Mouse (Mus musculus) ovary, postnatal 36 days (tissue): Measurements from ENCODE around the gene Tmem203.

ENCODE experiments used
- DNase-seq: peaks from one replicate; pipeline ENCODE4 v3.0.0; 2022; ENCODE audit warnings: low spot score, mixed read lengths

Gene Tmem203

DNA sequence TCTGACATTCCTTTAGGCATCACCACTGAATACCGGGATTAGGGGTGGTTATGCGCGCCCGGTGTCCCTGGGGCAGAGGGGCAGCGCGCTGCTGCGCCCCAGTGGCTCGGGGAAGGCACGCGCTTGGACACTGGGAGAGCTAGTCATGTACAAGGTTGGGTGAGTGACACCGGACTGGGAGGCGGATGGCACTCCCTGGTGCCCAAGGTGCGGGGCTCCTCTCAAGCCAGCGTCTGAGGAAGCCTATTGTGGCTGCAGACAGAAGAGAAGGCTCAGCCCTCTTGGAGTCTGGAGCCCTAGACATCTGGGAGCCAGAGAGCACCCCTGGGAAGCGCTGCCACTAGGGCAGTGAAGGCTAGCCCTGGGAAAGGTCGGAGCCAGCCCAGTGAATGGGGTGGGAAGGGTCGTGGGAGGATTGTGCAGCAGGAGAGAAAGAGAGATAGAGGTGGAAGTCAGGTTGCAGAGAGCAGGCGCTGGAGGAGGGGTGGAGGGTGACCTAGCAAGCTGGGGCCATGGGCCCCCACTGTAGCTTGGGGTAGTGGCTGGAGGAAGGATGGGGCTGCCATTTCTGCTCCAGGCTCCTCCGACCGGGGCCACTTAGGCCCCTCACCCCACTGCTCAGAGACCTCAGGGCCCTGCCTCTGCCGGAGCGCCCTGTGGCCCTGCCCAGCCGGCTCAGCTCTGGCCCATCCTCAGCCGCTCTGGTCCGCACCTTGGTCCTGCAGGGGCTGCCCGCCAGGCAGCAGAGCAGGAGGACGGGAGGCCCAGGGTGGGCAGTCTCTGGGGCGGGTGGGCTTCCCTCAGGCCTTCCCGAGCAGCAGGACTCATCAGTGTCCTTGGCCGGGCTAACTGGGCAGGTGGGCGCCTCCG, 36.2 kb downstream of the Tmem203 start:
- DNase-seq, result no peak

DNA sequence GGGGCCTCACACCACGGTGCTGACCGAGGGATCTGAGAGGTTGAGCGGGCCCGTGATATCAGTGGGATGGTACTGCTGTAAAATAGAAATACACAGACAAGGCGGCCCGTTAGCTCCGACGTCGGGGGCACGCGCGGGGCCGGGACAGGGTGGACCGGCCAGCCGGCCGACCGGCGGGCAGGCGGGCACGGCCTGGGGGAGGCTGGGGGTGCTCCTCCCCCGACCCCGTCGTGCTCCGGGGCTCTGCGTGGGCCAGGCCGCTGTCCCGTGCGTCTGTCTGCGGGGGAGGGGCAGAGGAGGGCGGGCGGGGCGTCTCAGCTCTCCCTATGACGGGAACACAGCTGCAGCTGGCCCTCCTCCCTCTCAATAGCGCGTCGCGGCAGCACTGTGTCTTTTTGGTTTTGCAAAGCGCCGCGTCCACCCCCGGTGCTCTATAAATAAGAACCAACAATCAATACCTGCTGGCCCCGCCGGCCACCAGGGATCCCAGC, 36.9 kb downstream of the Tmem203 start:
- no peak for DNase-seq

DNA sequence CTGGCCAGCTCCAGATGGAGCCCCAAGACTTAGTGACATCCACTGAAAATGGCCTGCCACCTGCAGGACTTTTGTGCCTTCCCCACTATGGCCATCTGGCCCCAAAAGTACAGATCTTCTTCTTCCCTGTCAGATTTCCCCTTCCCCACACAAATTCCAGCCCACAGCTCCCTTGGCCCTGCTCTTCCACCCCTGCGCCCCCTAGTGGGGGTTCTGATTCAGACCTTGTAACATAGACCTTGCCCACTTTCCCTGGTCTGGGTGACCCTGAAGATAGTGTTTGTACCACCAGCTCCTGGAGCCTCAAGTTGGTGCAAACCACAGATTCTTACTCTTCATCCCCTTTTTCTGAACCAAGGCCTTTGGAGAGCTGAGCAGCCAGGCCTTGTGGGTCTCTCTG, 37.6 kb downstream of the Tmem203 start:
- DNase-seq, result peak; percentile 63

DNA sequence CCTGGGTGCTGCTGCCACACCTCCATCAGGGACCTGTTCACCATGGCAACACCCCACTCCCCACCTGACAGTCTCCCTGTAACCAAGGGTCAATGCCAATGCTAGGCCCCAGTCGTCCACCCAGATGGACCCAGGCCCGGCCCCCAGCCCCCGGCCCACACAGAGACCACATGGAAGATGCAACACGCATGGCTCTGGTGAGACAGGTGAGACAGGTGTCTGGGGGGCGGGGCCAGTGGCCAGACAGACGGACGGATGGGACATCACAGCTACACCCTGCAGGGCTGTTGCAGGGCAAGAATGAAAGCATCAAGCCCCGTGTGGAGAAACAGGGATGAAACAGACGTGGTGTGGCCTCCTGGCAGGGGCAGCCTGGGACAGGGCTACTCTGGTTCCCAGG, 38.5 kb downstream of the Tmem203 start:
- DNase-seq, result no peak

DNA sequence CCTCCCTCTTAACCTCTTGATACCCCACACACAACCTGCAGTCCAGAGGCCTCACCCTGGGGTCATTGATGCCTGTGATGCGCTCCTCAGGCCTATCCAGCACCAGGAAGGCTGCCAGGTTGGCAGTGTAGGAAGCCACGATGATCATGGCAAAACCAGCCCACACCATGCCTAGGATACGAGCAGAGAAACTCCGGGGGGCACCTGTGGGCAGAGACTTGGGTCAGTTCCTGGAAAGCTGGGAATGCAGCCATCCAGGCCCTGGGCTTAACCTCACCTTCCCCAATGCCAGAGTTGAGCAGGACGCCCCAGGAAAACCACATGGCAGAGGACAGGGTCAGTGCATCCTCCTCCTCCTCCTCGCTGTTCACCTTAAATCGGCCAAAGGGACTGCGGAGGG, 41.9 kb downstream of the Tmem203 start:
- DNase-seq, result no peak

DNA sequence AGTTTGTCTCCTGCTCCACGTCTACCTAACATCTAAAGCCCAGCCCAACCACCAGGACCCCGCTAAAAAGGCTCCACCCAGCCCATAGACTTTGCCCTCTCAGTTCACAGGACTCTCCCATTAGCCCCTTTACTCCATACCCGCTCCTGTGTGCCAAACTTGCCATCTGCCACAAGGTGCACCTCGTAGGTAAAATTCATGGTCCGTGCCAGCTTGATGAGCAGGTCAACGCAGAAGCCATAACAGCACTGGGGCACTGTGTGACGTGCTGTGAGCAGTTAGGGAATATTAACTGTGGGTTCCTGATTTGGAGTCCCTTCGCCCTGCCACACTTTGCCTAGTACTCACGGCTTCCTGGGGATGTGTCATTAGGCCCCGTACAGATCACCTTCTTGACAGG, 42.8 kb downstream of the Tmem203 start:
- DNase-seq, result no peak

DNA sequence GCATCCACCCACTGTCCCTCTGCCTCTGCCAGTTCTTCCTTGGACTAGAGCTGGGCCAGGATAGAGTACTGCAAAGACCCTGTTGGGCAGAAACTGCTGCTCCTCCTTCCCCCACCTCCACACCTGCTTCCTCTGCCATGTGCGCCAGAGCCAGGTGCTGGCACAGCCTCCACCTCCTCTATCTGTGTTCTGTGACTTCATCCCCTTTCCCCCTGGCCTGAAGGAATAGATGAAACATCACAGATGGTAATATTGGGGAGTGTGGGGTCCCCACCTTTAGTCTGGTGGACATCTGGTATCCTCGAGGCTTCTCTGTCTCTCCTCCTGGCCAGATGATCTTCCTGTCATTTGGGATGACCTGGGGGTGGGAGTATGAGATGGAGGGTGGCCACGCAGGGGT, 48.2 kb downstream of the Tmem203 start:
- no peak for DNase-seq

DNA sequence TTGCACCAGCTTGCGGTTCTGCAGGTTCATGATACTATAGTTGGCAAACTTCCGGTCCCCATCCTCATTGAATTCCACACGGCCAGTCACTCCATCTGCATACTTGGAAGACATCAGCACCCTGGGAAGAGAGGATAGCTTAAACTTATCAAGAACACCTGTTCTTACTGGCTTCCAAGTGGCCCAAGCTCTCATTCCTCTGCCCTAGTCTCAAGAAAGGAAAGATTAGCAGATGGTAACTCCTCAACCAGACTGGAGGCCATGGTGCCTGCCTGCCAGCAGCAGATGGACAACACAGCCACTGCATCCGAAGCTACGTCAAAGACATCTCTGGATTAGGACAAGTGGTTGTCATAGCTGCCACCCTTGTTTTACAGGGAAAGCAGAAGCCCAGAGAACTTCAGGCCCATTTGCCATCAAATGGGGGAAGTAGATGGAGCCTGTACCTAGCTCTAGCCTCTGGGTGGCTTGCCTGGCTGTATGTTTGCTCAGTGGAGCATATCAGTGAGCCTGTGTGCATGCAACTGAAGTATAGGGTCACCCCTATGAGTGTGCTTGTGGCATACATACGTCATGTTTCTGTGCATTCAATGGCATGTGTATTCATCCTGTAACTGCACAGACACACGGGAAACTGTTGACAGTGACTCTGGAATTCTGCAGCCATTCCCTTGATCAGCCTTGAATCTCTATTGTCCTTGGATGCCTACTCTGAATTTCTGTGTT, 48.9 kb downstream of the Tmem203 start:
- no peak for DNase-seq

DNA sequence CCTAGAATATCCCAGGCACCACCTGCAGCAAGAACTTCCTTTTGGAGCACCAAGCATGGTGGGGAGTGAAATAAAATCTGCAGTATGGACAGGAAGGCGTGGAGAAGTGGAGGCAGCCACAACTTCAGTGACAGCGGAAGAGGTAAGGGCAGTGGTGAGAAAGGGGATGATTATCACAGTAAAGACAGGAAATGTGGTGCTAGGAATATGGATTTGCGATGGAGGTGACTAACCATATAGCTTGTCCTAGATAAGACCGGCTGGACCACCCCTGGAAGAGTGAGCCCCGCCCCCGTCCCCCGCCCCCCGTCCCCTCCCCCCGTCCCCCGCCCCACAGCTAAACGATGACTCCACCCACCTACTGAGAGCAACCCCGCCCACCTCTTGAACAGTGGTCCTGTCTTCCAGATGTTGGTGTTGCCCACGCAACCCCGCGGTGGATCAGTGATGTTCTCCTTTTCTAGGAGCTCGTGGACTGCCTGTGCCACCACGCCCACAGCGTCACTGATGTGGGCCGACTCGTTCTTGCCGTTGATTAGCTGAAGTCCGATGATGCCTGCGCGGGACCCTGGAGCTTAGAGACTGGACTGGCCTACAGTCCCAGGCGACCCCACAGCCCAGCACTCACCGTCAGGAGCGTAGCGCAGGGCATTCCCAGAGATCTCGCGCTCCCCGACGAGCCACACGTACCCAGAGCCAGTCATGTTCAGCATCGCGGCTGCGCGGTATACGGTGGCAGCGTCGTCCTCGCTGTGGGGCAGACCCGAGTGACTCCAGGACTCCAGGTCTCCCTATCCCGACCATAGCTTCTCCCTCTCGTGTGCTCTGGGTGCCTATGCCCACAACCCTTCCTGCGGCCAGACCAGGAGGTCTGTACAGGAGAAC, 49.7 kb downstream of the Tmem203 start:
- no peak for DNase-seq
